Mouse (Mus musculus) retina, adult 2 months (tissue): ENCODE results near the gene Ankrd23.

Experiments
- DNase-seq: peaks from one replicate; pipeline ENCODE4 v3.0.0-alpha.2; 2012; ENCODE audit warnings: low read depth, low spot score

Gene Ankrd23

GRCm38 (mm10) chr1:36563632-36564031, 26.9 kb upstream of the Ankrd23 start:
- no peak for DNase-seq

- no peak for DNase-seq
Observed at GRCm38 (mm10) chr1:36563197-36563596, 26.5 kb upstream of the Ankrd23 start.

GRCm38 (mm10) chr1:36562388-36562787, 25.7 kb upstream of the Ankrd23 start:
- no peak for DNase-seq

GRCm38 (mm10) chr1:36560903-36561302, 24.2 kb upstream of the Ankrd23 start:
- no peak for DNase-seq

- no peak for DNase-seq
Observed at GRCm38 (mm10) chr1:36559888-36560287, 23.2 kb upstream of the Ankrd23 start.

GRCm38 (mm10) chr1:36559256-36559655, 22.6 kb upstream of the Ankrd23 start:
- DNase-seq = no peak

- DNase-seq = no peak
Observed at GRCm38 (mm10) chr1:36558031-36558993, 21.6 kb upstream of the Ankrd23 start, which contains the start of gene Sema4c. Gene Sema4c, minus strand, starts transcription at chr1:36558349.

- DNase-seq = no peak
Observed at GRCm38 (mm10) chr1:36557457-36558011, 20.9 kb upstream of the Ankrd23 start.

- peak; percentile 66 for DNase-seq
Observed at GRCm38 (mm10) chr1:36556553-36557456, 20.1 kb upstream of the Ankrd23 start.

- DNase-seq = no peak
Observed at GRCm38 (mm10) chr1:36555798-36556395, 19.2 kb upstream of the Ankrd23 start.

- no peak for DNase-seq
Observed at GRCm38 (mm10) chr1:36554633-36555399, 18.1 kb upstream of the Ankrd23 start.

- no peak for DNase-seq
Observed at GRCm38 (mm10) chr1:36552506-36552905, 15.8 kb upstream of the Ankrd23 start.

- no peak for DNase-seq
Observed at GRCm38 (mm10) chr1:36551904-36552303, 15.2 kb upstream of the Ankrd23 start.

- no peak for DNase-seq
Observed at GRCm38 (mm10) chr1:36550075-36550863, 13.6 kb upstream of the Ankrd23 start.

GRCm38 (mm10) chr1:36549491-36549890, 12.8 kb upstream of the Ankrd23 start:
- DNase-seq = no peak

- no peak for DNase-seq
Observed at GRCm38 (mm10) chr1:36548771-36549170, 12.1 kb upstream of the Ankrd23 start.

- DNase-seq = no peak
Observed at GRCm38 (mm10) chr1:36547981-36548598, 11.4 kb upstream of the Ankrd23 start.

GRCm38 (mm10) chr1:36546888-36547471, 10.3 kb upstream of the Ankrd23 start, which contains the start of gene Ankrd39:
Gene Ankrd39, minus strand, starts transcription at chr1:36547445.
- peak; percentile 98 for DNase-seq
